Mouse (Mus musculus): ENCODE measurements at regions not wholly inside any gene's neighbourhood (a gene's known extent, or its start where the extent isn't known, plus 50 kb on each side); places are given as distances from the start of the nearest gene placed in this dataset.

DNA sequence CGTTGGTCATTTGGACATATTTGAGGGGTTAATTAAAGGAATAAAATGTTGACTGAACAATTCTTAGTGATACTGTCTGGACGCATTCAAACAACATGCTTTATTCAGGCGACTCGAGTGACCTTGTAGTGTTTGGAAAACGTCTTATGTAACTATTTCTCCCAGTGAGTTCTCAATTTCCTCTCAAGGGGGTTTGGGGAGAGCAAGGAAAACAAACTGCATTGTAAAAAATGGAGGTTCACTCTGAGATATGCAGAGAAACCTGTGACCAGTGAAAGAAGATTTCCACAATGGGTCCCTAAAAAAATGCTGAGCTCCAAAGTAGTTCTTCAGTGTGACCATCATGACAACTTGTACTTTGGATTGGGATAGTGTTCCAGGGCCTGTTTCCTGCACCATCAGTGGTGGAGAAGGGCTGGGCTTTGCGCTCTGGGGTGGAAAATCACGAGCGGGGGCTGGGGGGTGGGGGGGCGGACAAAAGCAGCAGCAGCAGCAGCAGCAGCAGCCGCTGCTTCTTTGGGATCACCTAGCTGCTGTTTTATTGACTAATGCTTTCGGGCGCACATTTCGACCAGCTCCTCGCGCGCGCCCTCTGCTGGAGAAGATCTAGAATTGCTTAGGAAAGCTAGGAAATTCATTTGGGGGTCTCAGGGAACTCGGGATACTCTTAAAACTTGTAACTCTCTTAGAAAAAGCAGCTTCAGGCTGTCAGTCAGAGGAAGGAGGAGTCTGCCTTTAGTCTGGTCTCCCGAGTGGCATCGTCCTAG, 100.6 kb upstream of the Ralgapa2 start:
- ATAC-seq = peak; percentile 57; the same call in 1 of the 2 replicates
- H3K4me3 ChIP-seq (ENCODE audit: low read depth, low read length) = peak overlapping the region; percentile 22; the same call in 1 of the 2 replicates
- WGBS = 6% methylated on average over 20 of the region's 20 CpGs

DNA sequence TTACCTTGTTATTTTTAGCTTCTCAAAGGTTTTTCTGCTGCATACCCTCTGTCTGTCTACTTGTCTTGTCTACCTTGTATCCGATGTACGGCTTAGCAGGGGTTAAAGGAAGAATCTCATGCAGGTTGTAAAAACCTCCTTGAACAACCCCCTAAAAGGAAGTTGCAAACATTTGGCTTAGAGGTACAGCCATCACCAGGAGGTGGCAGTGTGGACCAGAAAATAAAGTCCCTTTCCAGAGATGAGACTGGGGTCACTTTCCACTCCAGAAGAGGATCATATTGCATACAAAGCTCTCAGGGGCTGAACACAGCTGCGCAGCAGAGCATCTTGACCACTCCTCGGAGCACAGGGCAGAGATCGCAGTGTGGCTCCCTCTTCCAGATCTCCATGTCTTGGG, 109.0 kb upstream of the Ralgapa2 start:
- Histone ChIP-seq H3K4me3 (ENCODE audit: low read depth, low read length) (no peak overlapping the region), H3K4me1 (ENCODE audit: control insufficient read depth, insufficient read depth, low read length) (no peaks in the 10 kb centered on the region), H3K27me3 (ENCODE audit: control insufficient read depth, insufficient read depth, low read depth, low read length) (no peaks in the 10 kb centered on the region; the same call in 1 of the 2 replicates), H3K36me3 (ENCODE audit: control insufficient read depth, insufficient read depth, low read length) (no peaks in the 10 kb centered on the region), H3K9me3 (replicated peaks; ENCODE audit: control insufficient read depth, low read length, poor library complexity, severe bottlenecking) (no peaks in the 10 kb centered on the region), H3K4me2 (ENCODE audit: low read length) (no peak overlapping the region), H3K27ac (ENCODE audit: low read length) (no peak overlapping the region), H3K9ac (ENCODE audit: low read depth, low read length) (no peak overlapping the region)
- peak; percentile 80; the same call in 1 of the 2 replicates for ATAC-seq
- WGBS = 11% methylated on average over 5 of the region's 5 CpGs

More for the DNA sequence above, 100.6 kb upstream of the Ralgapa2 start:
- no peak overlapping the region for H3K27ac ChIP-seq (ENCODE audit: low read length)
- peak overlapping the region; percentile 67 for H3K4me2 ChIP-seq (ENCODE audit: low read length)
- H3K27me3 ChIP-seq (ENCODE audit: control insufficient read depth, insufficient read depth, low read depth, low read length) = no peaks in the 10 kb centered on the region
- H3K36me3 ChIP-seq (ENCODE audit: control insufficient read depth, insufficient read depth, low read length) = no peaks in the 10 kb centered on the region
- H3K4me1 ChIP-seq (ENCODE audit: control insufficient read depth, insufficient read depth, low read length) = peaks cover 5% of the 10 kb centered on the region
- H3K9ac ChIP-seq (ENCODE audit: low read depth, low read length) = no peak overlapping the region
- no peaks in the 10 kb centered on the region for H3K9me3 ChIP-seq (replicated peaks; ENCODE audit: control insufficient read depth, low read length, poor library complexity, severe bottlenecking)

DNA sequence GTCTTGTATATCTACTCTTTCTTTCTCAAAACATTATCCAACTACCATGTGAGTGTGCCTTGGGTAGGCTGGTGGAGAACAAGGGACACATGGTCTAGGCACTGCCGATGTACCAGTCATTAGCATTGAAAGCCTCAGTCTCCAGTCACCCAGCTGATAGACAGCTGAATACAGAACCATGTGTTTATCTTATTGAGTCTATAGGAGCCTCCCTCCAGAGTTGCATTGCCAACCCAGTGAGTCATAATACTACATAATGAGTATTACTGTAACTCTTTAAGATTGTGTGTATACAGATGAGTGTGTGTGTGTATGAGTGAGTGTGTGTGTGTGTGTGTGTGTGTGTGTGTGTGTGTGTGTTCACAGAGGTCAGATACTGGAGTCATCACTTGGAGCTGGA, 110.9 kb upstream of the Ralgapa2 start:
- H3K4me2 ChIP-seq (ENCODE audit: low read length) = no peak overlapping the region
- WGBS = 78% methylated on average over 1 of the region's 1 CpGs

GRCm38 (mm10) chr2:146624207-146624606, 112.1 kb upstream of the Ralgapa2 start:
- Histone ChIP-seq H3K27me3 (ENCODE audit: control insufficient read depth, insufficient read depth, low read depth, low read length) (peaks cover 3% of the 10 kb centered on the region; the same call in 1 of the 2 replicates), H3K9me3 (replicated peaks; ENCODE audit: control insufficient read depth, low read length, poor library complexity, severe bottlenecking) (no peaks in the 10 kb centered on the region), H3K36me3 (ENCODE audit: control insufficient read depth, insufficient read depth, low read length) (no peaks in the 10 kb centered on the region), H3K4me2 (ENCODE audit: low read length) (no peak overlapping the region), H3K4me1 (ENCODE audit: control insufficient read depth, insufficient read depth, low read length) (no peaks in the 10 kb centered on the region), H3K27ac (ENCODE audit: low read length) (no peak overlapping the region), H3K4me3 (ENCODE audit: low read depth, low read length) (no peak overlapping the region), H3K9ac (ENCODE audit: low read depth, low read length) (no peak overlapping the region)
- 48% methylated on average over 5 of the region's 5 CpGs for WGBS
- ATAC-seq = no peak

More for the DNA sequence above, 110.9 kb upstream of the Ralgapa2 start:
- peaks cover 3% of the 10 kb centered on the region; the same call in 1 of the 2 replicates for H3K27me3 ChIP-seq (ENCODE audit: control insufficient read depth, insufficient read depth, low read depth, low read length)
- no peak overlapping the region for H3K27ac ChIP-seq (ENCODE audit: low read length)
- H3K36me3 ChIP-seq (ENCODE audit: control insufficient read depth, insufficient read depth, low read length) = no peaks in the 10 kb centered on the region
- no peaks in the 10 kb centered on the region for H3K4me1 ChIP-seq (ENCODE audit: control insufficient read depth, insufficient read depth, low read length)
- H3K9ac ChIP-seq (ENCODE audit: low read depth, low read length) = no peak overlapping the region
- H3K4me3 ChIP-seq (ENCODE audit: low read depth, low read length) = no peak overlapping the region
- ATAC-seq = no peak
- no peaks in the 10 kb centered on the region for H3K9me3 ChIP-seq (replicated peaks; ENCODE audit: control insufficient read depth, low read length, poor library complexity, severe bottlenecking)

DNA sequence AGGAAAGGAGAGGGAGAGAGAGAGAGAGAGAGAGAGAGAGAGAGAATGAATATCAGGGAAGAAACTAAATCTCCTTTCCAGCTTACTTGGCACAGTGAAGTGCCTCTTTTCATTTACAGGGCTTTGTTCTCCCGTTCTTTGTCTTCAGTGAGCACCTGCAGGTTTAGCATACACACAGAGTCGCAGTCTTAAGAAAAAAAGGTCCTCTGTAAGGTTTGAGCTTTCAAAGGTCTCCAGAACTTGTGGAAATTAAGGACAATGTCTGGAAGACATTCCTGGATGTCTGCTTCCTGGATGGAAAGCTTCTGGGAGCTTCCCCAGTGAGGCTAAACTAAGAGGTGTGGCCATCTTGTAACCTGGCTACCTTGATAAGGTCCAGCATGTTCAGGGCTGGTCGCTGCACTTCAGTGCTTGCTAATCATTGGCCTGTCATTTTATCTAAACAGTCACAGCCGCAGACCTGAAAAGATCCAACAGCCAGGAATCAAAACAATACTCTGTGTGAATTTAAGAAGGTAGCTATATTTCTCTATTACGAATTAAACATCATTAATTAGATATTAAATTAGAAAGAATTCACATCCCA, 113.1 kb upstream of the Ralgapa2 start:
- ATAC-seq = no peak
- Histone ChIP-seq H3K4me2 (ENCODE audit: low read length) (no peak overlapping the region), H3K4me1 (ENCODE audit: control insufficient read depth, insufficient read depth, low read length) (no peaks in the 10 kb centered on the region), H3K4me3 (ENCODE audit: low read depth, low read length) (no peak overlapping the region), H3K9me3 (replicated peaks; ENCODE audit: control insufficient read depth, low read length, poor library complexity, severe bottlenecking) (no peaks in the 10 kb centered on the region), H3K27ac (ENCODE audit: low read length) (no peak overlapping the region), H3K9ac (ENCODE audit: low read depth, low read length) (no peak overlapping the region), H3K36me3 (ENCODE audit: control insufficient read depth, insufficient read depth, low read length) (no peaks in the 10 kb centered on the region), H3K27me3 (ENCODE audit: control insufficient read depth, insufficient read depth, low read depth, low read length) (peaks cover 3% of the 10 kb centered on the region; the same call in 1 of the 2 replicates)
- WGBS = 42% methylated on average over 5 of the region's 5 CpGs

- no peak overlapping the region for H3K4me2 ChIP-seq (ENCODE audit: low read length)
- H3K4me1 ChIP-seq (ENCODE audit: control insufficient read depth, insufficient read depth, low read length) = no peaks in the 10 kb centered on the region
- no peaks in the 10 kb centered on the region for H3K36me3 ChIP-seq (ENCODE audit: control insufficient read depth, insufficient read depth, low read length)
- ATAC-seq = no peak
- H3K27me3 ChIP-seq (ENCODE audit: control insufficient read depth, insufficient read depth, low read depth, low read length) = peaks cover 7% of the 10 kb centered on the region
- no peaks in the 10 kb centered on the region for H3K9me3 ChIP-seq (replicated peaks; ENCODE audit: control insufficient read depth, low read length, poor library complexity, severe bottlenecking)
- WGBS = 54% methylated on average over 1 of the region's 1 CpGs
- H3K27ac ChIP-seq (ENCODE audit: low read length) = no peak overlapping the region
- no peak overlapping the region for H3K4me3 ChIP-seq (ENCODE audit: low read depth, low read length)
- H3K9ac ChIP-seq (ENCODE audit: low read depth, low read length) = no peak overlapping the region
Measured at GRCm38 (mm10) chr2:146626531-146626930, 114.4 kb upstream of the Ralgapa2 start.

GRCm38 (mm10) chr2:146630179-146630578, 118.0 kb upstream of the Ralgapa2 start:
- Histone ChIP-seq H3K4me1 (ENCODE audit: control insufficient read depth, insufficient read depth, low read length) (no peaks in the 10 kb centered on the region), H3K4me2 (ENCODE audit: low read length) (no peak overlapping the region), H3K9ac (ENCODE audit: low read depth, low read length) (no peak overlapping the region), H3K4me3 (ENCODE audit: low read depth, low read length) (no peak overlapping the region), H3K27ac (ENCODE audit: low read length) (no peak overlapping the region), H3K27me3 (ENCODE audit: control insufficient read depth, insufficient read depth, low read depth, low read length) (peaks cover 15% of the 10 kb centered on the region), H3K9me3 (replicated peaks; ENCODE audit: control insufficient read depth, low read length, poor library complexity, severe bottlenecking) (no peaks in the 10 kb centered on the region), H3K36me3 (ENCODE audit: control insufficient read depth, insufficient read depth, low read length) (no peaks in the 10 kb centered on the region)
- WGBS = 82% methylated on average over 3 of the region's 3 CpGs
- no peak for ATAC-seq

- peaks cover 18% of the 10 kb centered on the region for H3K27me3 ChIP-seq (ENCODE audit: control insufficient read depth, insufficient read depth, low read depth, low read length)
- no peak overlapping the region for H3K4me3 ChIP-seq (ENCODE audit: low read depth, low read length)
- H3K4me2 ChIP-seq (ENCODE audit: low read length) = no peak overlapping the region
- H3K36me3 ChIP-seq (ENCODE audit: control insufficient read depth, insufficient read depth, low read length) = no peaks in the 10 kb centered on the region
- 78% methylated on average over 5 of the region's 5 CpGs for WGBS
- no peaks in the 10 kb centered on the region for H3K9me3 ChIP-seq (replicated peaks; ENCODE audit: control insufficient read depth, low read length, poor library complexity, severe bottlenecking)
- no peak overlapping the region for H3K9ac ChIP-seq (ENCODE audit: low read depth, low read length)
- no peak overlapping the region for H3K27ac ChIP-seq (ENCODE audit: low read length)
- no peak for ATAC-seq
- H3K4me1 ChIP-seq (ENCODE audit: control insufficient read depth, insufficient read depth, low read length) = no peaks in the 10 kb centered on the region
Measured at GRCm38 (mm10) chr2:146631098-146631497, 119.0 kb upstream of the Ralgapa2 start.

Data from midbrain, embryonic 16.5 days (tissue).